Mouse (Mus musculus) heart, embryonic 14.5 days (tissue): ENCODE measurements around the gene Gxylt2. TPM values are rescaled to one million over a fixed set of nuclear protein-coding genes. Genes with fewer than 3 reads are reported as not detected.

Experiments used
- ATAC-seq: fragments of 200-750 bp; cut with Nextera tagmentation; 2 replicates; pipeline ENCODE4 v1.8.0; 2017; ENCODE audit warnings: low read depth, moderate TSS enrichment; ENCODE audit not compliant: insufficient number of reproducible peaks, insufficient read depth, low FRiP score
- H3K27ac ChIP-seq, 2 experiments: fragments of 200-500 bp in 1 of 2; fragments of 300-500 bp in 1 of 2; sonication (generic) in 1 of 2; replicated peaks in 1 of 2; 2 replicates each; pipeline ENCODE4 v1.5.1; 2012 to 2014; ENCODE audit warnings: low read depth in 2 of 2, low read length in 2 of 2, control low read depth in 1 of 2, mild to moderate bottlenecking in 1 of 2, mixed read lengths in 1 of 2; ENCODE audit not compliant: control insufficient read depth in 1 of 2, insufficient read depth in 1 of 2
- H3K27me3 ChIP-seq: fragments of 300-500 bp; sonication (generic); 2 replicates; pipeline ENCODE4 v1.6.1; 2014; ENCODE audit warnings: mild to moderate bottlenecking, low read length, control low read depth; ENCODE audit not compliant: control insufficient read depth, insufficient read depth
- H3K36me3 ChIP-seq: fragments of 300-500 bp; sonication (generic); 2 replicates; pipeline ENCODE4 v1.6.1; 2014; ENCODE audit warnings: mild to moderate bottlenecking, control low read depth, low read length, mixed read lengths; ENCODE audit not compliant: control insufficient read depth, insufficient read depth
- H3K4me1 ChIP-seq, 2 experiments: fragments of 200-500 bp in 1 of 2; fragments of 300-500 bp in 1 of 2; sonication (generic) in 1 of 2; 2 replicates each; pipeline ENCODE4 v1.6.1; 2012 to 2014; ENCODE audit warnings: low read length in 2 of 2, control low read depth in 1 of 2, mixed read lengths in 1 of 2; ENCODE audit not compliant: control insufficient read depth in 2 of 2, insufficient read depth in 2 of 2
- H3K4me2 ChIP-seq: fragments of 300-500 bp; sonication (generic); 2 replicates; pipeline ENCODE4 v1.6.1; 2014; ENCODE audit warnings: mild to moderate bottlenecking, low read length
- H3K4me3 ChIP-seq, 2 experiments: fragments of 200-500 bp in 1 of 2; fragments of 300-500 bp in 1 of 2; sonication (generic) in 1 of 2; 2 replicates each; pipeline ENCODE4 v1.5.1; 2012 to 2014; ENCODE audit warnings: low read length in 2 of 2, mild to moderate bottlenecking in 2 of 2, control low read depth in 1 of 2, low read depth in 1 of 2, moderate library complexity in 1 of 2; ENCODE audit not compliant: control insufficient read depth in 1 of 2, insufficient read depth in 1 of 2
- H3K9ac ChIP-seq: fragments of 300-500 bp; sonication (generic); 2 replicates; pipeline ENCODE4 v1.6.1; 2014; ENCODE audit warnings: mild to moderate bottlenecking, low read length
- H3K9me3 ChIP-seq: fragments of 300-500 bp; sonication (generic); 2 replicates; pipeline ENCODE4 v1.6.1; 2016; ENCODE audit warnings: low read length, control low read depth; ENCODE audit not compliant: control insufficient read depth
- WGBS: fragments of 180-500 bp; shearing (Covaris S2); extraction: QIAGEN DNeasy Blood & Tissue Kit; methylation state at CpG from one replicate; pipeline ENCODE4 v1.1.7; 2014; 5-methylcytosine and 5-hydroxymethylcytosine counted together
- polyA plus RNA-seq: library from polyadenylated mRNA; unstranded; fragments of >200 nt; fragmentation: Nextera tagmentation; extraction: Ambion mirVana; gene quantifications from 2 replicates; pipeline ENCODE4 v1.2.1, GENCODE M21; 2014

Gene Gxylt2
- polyA plus RNA-seq, 1 experiment from 2014 or later: 4.2 TPM

- no peaks in the 10 kb centered on the region for H3K36me3 ChIP-seq
- H3K27me3 ChIP-seq: no peaks in the 10 kb centered on the region
- no peak overlapping the region for H3K9ac ChIP-seq
- H3K4me3 ChIP-seq: no peak overlapping the region
- no peak overlapping the region for H3K27ac ChIP-seq
- no peak overlapping the region for H3K4me2 ChIP-seq
- no peaks in the 10 kb centered on the region for H3K9me3 ChIP-seq
- 93% methylated on average over 4 of the region's 4 CpGs for WGBS
- ATAC-seq: no peak
- no peaks in the 10 kb centered on the region for H3K4me1 ChIP-seq
Measured at GRCm38 (mm10) chr6:100799766-100800165, 95.2 kb downstream of the Gxylt2 start.

GRCm38 (mm10) chr6:100800497-100800955 lies 96.0 kb downstream of the Gxylt2 start:
- H3K27ac ChIP-seq: no peak overlapping the region
- H3K9me3 ChIP-seq: no peaks in the 10 kb centered on the region
- WGBS: 58% methylated on average over 10 of the region's 10 CpGs
- H3K4me3 ChIP-seq: no peak overlapping the region
- no peak overlapping the region for H3K4me2 ChIP-seq
- ATAC-seq: no peak
- no peaks in the 10 kb centered on the region for H3K36me3 ChIP-seq
- H3K27me3 ChIP-seq: no peaks in the 10 kb centered on the region
- H3K4me1 ChIP-seq: no peaks in the 10 kb centered on the region
- no peak overlapping the region for H3K9ac ChIP-seq

GRCm38 (mm10) chr6:100802381-100803083 lies 98.0 kb downstream of the Gxylt2 start:
- Histone ChIP-seq H3K4me2 (no peak overlapping the region), H3K36me3 (no peaks in the 10 kb centered on the region), H3K4me1 (no peaks in the 10 kb centered on the region), H3K27me3 (no peaks in the 10 kb centered on the region), H3K9me3 (no peaks in the 10 kb centered on the region), H3K27ac (no peak overlapping the region), H3K4me3 (no peak overlapping the region), H3K9ac (no peak overlapping the region)
- 61% methylated on average over 13 of the region's 13 CpGs for WGBS
- ATAC-seq: no peak

GRCm38 (mm10) chr6:100803250-100803649 lies 98.7 kb downstream of the Gxylt2 start:
- no peak overlapping the region for H3K4me2 ChIP-seq
- no peaks in the 10 kb centered on the region for H3K36me3 ChIP-seq
- no peaks in the 10 kb centered on the region for H3K9me3 ChIP-seq
- no peaks in the 10 kb centered on the region for H3K4me1 ChIP-seq
- no peak overlapping the region for H3K27ac ChIP-seq
- ATAC-seq: no peak
- 83% methylated on average over 3 of the region's 3 CpGs for WGBS
- no peak overlapping the region for H3K4me3 ChIP-seq
- no peak overlapping the region for H3K9ac ChIP-seq
- no peaks in the 10 kb centered on the region for H3K27me3 ChIP-seq

GRCm38 (mm10) chr6:100807187-100807586 lies 102.7 kb downstream of the Gxylt2 start:
- no peak for ATAC-seq
- Histone ChIP-seq H3K27me3 (no peaks in the 10 kb centered on the region), H3K9ac (no peak overlapping the region), H3K27ac (no peak overlapping the region), H3K4me2 (no peak overlapping the region), H3K4me3 (no peak overlapping the region), H3K9me3 (no peaks in the 10 kb centered on the region), H3K36me3 (no peaks in the 10 kb centered on the region), H3K4me1 (no peaks in the 10 kb centered on the region)
- 90% methylated on average over 9 of the region's 9 CpGs for WGBS

- Histone ChIP-seq H3K4me1 (no peaks in the 10 kb centered on the region), H3K9ac (no peak overlapping the region), H3K27ac (no peak overlapping the region), H3K36me3 (no peaks in the 10 kb centered on the region), H3K4me2 (no peak overlapping the region), H3K4me3 (no peak overlapping the region), H3K27me3 (no peaks in the 10 kb centered on the region), H3K9me3 (no peaks in the 10 kb centered on the region)
- WGBS: 47% methylated on average over 1 of the region's 1 CpGs
- no peak for ATAC-seq
Measured at GRCm38 (mm10) chr6:100807746-100808145, 103.2 kb downstream of the Gxylt2 start.

GRCm38 (mm10) chr6:100808221-100808778 lies 103.8 kb downstream of the Gxylt2 start:
- no peak overlapping the region for H3K4me2 ChIP-seq
- H3K9ac ChIP-seq: no peak overlapping the region
- H3K36me3 ChIP-seq: no peaks in the 10 kb centered on the region
- no peak overlapping the region for H3K27ac ChIP-seq
- H3K27me3 ChIP-seq: no peaks in the 10 kb centered on the region
- H3K4me3 ChIP-seq: no peak overlapping the region
- H3K9me3 ChIP-seq: no peaks in the 10 kb centered on the region
- no peak for ATAC-seq
- no peaks in the 10 kb centered on the region for H3K4me1 ChIP-seq
- WGBS: 89% methylated on average over 6 of the region's 6 CpGs

GRCm38 (mm10) chr6:100810117-100810516 lies 105.6 kb downstream of the Gxylt2 start:
- Histone ChIP-seq H3K4me3 (no peak overlapping the region), H3K36me3 (no peaks in the 10 kb centered on the region), H3K27ac (no peak overlapping the region), H3K4me1 (no peaks in the 10 kb centered on the region), H3K9me3 (no peaks in the 10 kb centered on the region), H3K9ac (no peak overlapping the region), H3K27me3 (no peaks in the 10 kb centered on the region), H3K4me2 (no peak overlapping the region)
- no peak for ATAC-seq
- 84% methylated on average over 4 of the region's 4 CpGs for WGBS
